Mouse (Mus musculus): ENCODE measurements around the gene Agap1. TPM values are rescaled to one million over a fixed set of nuclear protein-coding genes. Genes with fewer than 3 reads are reported as not detected.

The Agap1 gene
- polyA plus RNA-seq, 1 experiment from 2014 or later, result 8.7 TPM

DNA sequence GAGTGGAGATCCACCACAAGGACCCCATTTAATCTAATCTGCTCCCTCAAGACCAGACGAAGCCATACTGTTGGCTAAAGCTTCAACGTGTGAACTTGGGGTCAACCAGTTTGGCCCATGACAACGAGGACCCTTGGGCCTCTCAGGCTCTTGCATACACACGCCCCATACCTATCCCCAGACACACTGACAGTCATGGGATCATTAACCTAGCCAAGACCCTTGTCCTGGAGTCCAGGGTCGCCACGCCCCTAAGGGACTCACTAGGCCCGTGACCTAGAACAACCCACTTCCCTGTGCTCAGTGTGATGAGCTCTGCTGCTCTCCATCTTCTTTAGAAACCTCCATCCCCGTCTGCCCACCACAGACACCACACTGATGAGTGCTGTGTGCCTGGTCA is 429.7 kb downstream of the Agap1 start:
- Histone ChIP-seq H3K4me2 (replicated peaks; ENCODE audit: low read depth, low read length) (no peak overlapping the region), H3K9me3 (ENCODE audit: low read length) (no peaks in the 10 kb centered on the region), H3K9ac (replicated peaks; ENCODE audit: low read depth) (no peak overlapping the region), H3K4me1 (ENCODE audit: insufficient read depth, low read depth, low read length) (peaks cover 6% of the 10 kb centered on the region; the same call in 1 of the 2 replicates), H3K27me3 (replicated peaks; ENCODE audit: insufficient read depth, low read length) (no peaks in the 10 kb centered on the region), H3K27ac (ENCODE audit: low read length) (no peak overlapping the region), H3K4me3 (ENCODE audit: low read depth, low read length) (no peak overlapping the region), H3K36me3 (ENCODE audit: insufficient read depth, low read length) (0 out of 2 replicates have a peak, but pooled peaks cover 5% of the 10 kb centered on the region)
- TF ChIP-seq CTCF (IDR thresholded peaks at IDR 0.05) (no peak), EP300 (IDR thresholded peaks at IDR 0.05) (no peak)
- 82% methylated on average over 8 of the region's 8 CpGs for WGBS
- DNase-seq (ENCODE audit: low spot score), result no peak
- no peak for ATAC-seq

DNA sequence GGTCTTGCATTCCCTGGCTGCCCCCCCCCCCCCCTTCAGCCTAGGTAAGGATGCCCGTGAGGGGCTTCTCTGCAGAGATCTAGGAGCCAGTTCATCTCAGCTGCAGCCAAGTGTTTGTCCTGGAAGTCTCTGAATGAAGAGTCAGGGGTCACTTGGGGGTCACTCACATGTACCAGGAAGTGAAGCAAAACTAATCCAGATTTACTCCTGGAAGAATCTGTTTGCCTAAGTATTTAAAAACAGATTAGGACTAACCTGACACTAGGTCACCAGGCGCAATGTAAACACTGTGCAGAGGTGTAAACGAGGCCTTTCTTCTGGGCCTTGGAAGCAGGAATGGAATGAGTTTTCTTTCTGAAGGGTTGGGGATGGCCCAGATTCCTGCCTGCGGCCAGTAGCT is 431.1 kb downstream of the Agap1 start:
- Histone ChIP-seq H3K36me3 (ENCODE audit: insufficient read depth, low read length) (0 out of 2 replicates have a peak, but pooled peaks cover 6% of the 10 kb centered on the region), H3K27ac (ENCODE audit: low read length) (no peak overlapping the region), H3K4me2 (replicated peaks; ENCODE audit: low read depth, low read length) (no peak overlapping the region), H3K9me3 (ENCODE audit: low read length) (no peaks in the 10 kb centered on the region), H3K4me3 (ENCODE audit: low read depth, low read length) (no peak overlapping the region), H3K27me3 (replicated peaks; ENCODE audit: insufficient read depth, low read length) (no peaks in the 10 kb centered on the region), H3K9ac (replicated peaks; ENCODE audit: low read depth) (no peak overlapping the region), H3K4me1 (ENCODE audit: insufficient read depth, low read depth, low read length) (no peaks in the 10 kb centered on the region)
- DNase-seq (ENCODE audit: low spot score), result peak; percentile 25
- 33% methylated on average over 4 of the region's 4 CpGs for WGBS
- no peak for ATAC-seq
- TF ChIP-seq CTCF (IDR thresholded peaks at IDR 0.05) (no peak), EP300 (IDR thresholded peaks at IDR 0.05) (no peak)

DNA sequence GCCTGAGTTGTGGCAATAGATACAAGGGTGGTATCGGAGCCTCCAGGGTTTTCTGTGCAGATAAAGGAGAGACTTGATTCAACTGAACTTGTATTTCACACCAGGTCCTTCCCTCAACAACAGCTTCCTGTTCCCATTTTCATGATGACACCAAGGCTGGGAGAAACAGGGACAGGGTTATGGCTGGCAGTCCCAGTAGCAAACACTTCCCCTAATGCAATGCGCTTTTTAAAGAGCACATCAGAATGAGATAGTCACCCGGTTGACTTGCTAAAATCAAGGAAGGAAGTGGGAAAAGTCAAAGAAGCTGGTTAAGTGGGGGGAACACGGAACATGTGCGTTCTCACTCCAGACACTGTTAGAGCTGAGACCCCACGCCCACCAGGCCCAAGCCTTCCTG is 436.8 kb downstream of the Agap1 start:
- no peak for ATAC-seq
- Histone ChIP-seq H3K4me2 (replicated peaks; ENCODE audit: low read depth, low read length) (no peak overlapping the region), H3K9ac (replicated peaks; ENCODE audit: low read depth) (no peak overlapping the region), H3K9me3 (ENCODE audit: low read length) (no peaks in the 10 kb centered on the region), H3K4me3 (ENCODE audit: low read depth, low read length) (no peak overlapping the region), H3K36me3 (ENCODE audit: insufficient read depth, low read length) (peaks cover 10% of the 10 kb centered on the region; the same call in 1 of the 2 replicates), H3K27ac (ENCODE audit: low read length) (no peak overlapping the region), H3K27me3 (replicated peaks; ENCODE audit: insufficient read depth, low read length) (no peaks in the 10 kb centered on the region), H3K4me1 (ENCODE audit: insufficient read depth, low read depth, low read length) (no peaks in the 10 kb centered on the region)
- no peak for TF ChIP-seq EP300 (IDR thresholded peaks at IDR 0.05)
- TF ChIP-seq CTCF (IDR thresholded peaks at IDR 0.05), result no peak
- DNase-seq (ENCODE audit: low spot score), result no peak
- 76% methylated on average over 6 of the region's 6 CpGs for whole genome bisulfite sequencing

DNA sequence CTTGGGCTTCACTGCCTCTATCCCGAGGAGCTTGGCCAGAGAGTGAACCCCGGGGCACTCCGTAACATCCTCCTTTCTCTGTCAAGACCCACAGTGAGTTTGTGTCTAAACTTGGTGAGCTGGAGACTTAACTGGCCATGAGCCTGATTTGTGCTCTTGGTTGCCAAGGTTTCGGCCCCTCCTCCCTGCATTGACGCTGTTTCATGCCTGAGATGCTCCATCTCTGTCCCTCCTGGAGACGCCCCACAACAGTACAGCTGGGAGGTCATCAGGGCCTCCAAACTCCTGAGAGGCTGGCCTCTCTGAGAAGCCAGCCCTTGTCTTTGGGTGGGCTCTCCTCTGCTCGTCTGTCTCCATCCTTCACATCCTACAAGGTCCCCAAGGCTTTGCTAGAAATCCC is 437.7 kb downstream of the Agap1 start:
- no peak overlapping the region for H3K4me2 ChIP-seq (replicated peaks; ENCODE audit: low read depth, low read length)
- H3K27ac ChIP-seq (ENCODE audit: low read length), result no peak overlapping the region
- H3K36me3 ChIP-seq (ENCODE audit: insufficient read depth, low read length), result peaks cover 10% of the 10 kb centered on the region; the same call in 1 of the 2 replicates
- ATAC-seq (peak; percentile 11; the same call in 1 of the 2 replicates), DNase-seq (ENCODE audit: low spot score) (no peak)
- no peaks in the 10 kb centered on the region for H3K27me3 ChIP-seq (replicated peaks; ENCODE audit: insufficient read depth, low read length)
- H3K9ac ChIP-seq (replicated peaks; ENCODE audit: low read depth), result no peak overlapping the region
- no peaks in the 10 kb centered on the region for H3K4me1 ChIP-seq (ENCODE audit: insufficient read depth, low read depth, low read length)
- no peaks in the 10 kb centered on the region for H3K9me3 ChIP-seq (ENCODE audit: low read length)
- 53% methylated on average over 7 of the region's 7 CpGs for whole genome bisulfite sequencing
- TF ChIP-seq CTCF (IDR thresholded peaks at IDR 0.05) (no peak), EP300 (IDR thresholded peaks at IDR 0.05) (no peak)
- no peak overlapping the region for H3K4me3 ChIP-seq (ENCODE audit: low read depth, low read length)

DNA sequence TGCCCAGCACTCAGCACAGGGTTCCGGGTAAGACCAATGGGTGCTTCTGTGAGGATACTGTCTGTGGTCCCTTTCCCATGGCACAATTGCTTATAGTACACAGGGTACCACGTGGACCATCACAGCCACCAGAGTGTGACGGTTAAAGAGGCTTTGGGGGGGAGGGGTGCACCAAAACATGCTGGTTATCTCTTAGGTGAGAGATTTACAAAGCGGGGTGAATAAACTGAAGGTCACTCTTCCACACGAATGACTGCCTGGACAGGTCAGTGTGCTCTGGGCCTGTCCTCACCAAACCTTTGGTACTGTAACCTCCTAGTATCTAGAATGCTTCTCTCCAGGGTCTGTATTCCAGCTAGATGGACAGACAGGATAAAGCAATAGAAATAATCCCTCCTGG is 441.2 kb downstream of the Agap1 start:
- ATAC-seq (no peak), DNase-seq (ENCODE audit: low spot score) (no peak)
- Histone ChIP-seq H3K9ac (replicated peaks; ENCODE audit: low read depth) (no peak overlapping the region), H3K27me3 (replicated peaks; ENCODE audit: insufficient read depth, low read length) (no peaks in the 10 kb centered on the region), H3K27ac (ENCODE audit: low read length) (no peak overlapping the region), H3K36me3 (ENCODE audit: insufficient read depth, low read length) (peaks cover 3% of the 10 kb centered on the region; the same call in 1 of the 2 replicates), H3K4me3 (ENCODE audit: low read depth, low read length) (no peak overlapping the region), H3K4me2 (replicated peaks; ENCODE audit: low read depth, low read length) (no peak overlapping the region), H3K4me1 (ENCODE audit: insufficient read depth, low read depth, low read length) (no peaks in the 10 kb centered on the region), H3K9me3 (ENCODE audit: low read length) (no peaks in the 10 kb centered on the region)
- TF ChIP-seq EP300 (IDR thresholded peaks at IDR 0.05), result no peak
- no peak for TF ChIP-seq CTCF (IDR thresholded peaks at IDR 0.05)
- WGBS, result 82% methylated on average over 5 of the region's 5 CpGs

DNA sequence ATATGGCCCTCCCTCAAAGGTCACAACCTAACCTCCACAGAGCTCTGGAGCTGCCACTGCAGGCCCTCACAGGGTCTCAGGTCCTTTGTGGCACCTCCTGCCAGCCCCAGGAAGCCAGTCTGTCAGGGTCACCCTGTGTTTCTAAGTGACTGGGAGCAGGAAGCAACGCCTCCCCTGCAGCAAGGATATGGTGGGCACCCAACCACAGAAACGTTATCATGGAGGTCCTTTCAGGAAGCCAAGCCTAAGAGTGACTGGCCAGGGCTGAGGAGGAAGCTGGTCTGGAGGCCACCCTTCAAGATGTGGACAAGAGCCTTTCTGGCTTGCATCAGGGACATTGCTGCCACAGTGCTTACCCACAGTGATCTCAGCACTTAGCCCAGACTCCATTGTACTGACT is 444.4 kb downstream of the Agap1 start:
- no peaks in the 10 kb centered on the region for H3K9me3 ChIP-seq (ENCODE audit: low read length)
- no peak for TF ChIP-seq CTCF (IDR thresholded peaks at IDR 0.05)
- no peak for TF ChIP-seq EP300 (IDR thresholded peaks at IDR 0.05)
- H3K4me2 ChIP-seq (replicated peaks; ENCODE audit: low read depth, low read length), result no peak overlapping the region
- H3K4me1 ChIP-seq (ENCODE audit: insufficient read depth, low read depth, low read length), result no peaks in the 10 kb centered on the region
- H3K36me3 ChIP-seq (ENCODE audit: insufficient read depth, low read length), result no peaks in the 10 kb centered on the region
- H3K4me3 ChIP-seq (ENCODE audit: low read depth, low read length), result no peak overlapping the region
- no peak overlapping the region for H3K27ac ChIP-seq (ENCODE audit: low read length)
- 72% methylated on average over 2 of the region's 2 CpGs for WGBS
- H3K27me3 ChIP-seq (replicated peaks; ENCODE audit: insufficient read depth, low read length), result no peaks in the 10 kb centered on the region
- no peak overlapping the region for H3K9ac ChIP-seq (replicated peaks; ENCODE audit: low read depth)
- DNase-seq (ENCODE audit: low spot score), result no peak
- no peak for ATAC-seq
